Mouse (Mus musculus): ENCODE data around the gene Abca8b.

DNA sequence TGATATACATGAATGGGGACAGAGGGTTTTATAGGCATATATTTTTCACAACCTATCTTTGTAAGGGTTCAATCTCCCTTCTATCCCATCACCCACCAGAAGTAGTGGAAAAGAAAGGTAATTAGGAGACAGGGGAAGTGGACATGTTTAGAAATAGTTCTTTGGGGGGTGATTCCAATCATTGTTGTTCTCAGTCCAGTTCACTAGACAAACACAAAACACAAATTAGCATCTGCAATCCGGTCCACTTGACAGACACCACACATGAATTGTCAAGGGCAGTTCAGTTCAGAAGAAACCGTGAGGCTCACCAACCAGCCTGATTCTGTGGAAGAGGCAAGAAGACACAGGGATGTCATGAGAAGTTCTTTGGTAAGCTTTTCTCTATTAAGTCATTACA, 67.2 kb downstream of the Abca8b start:
- TF ChIP-seq GATA1 (IDR thresholded peaks at IDR 0.05; ENCODE audit: low read length) = no peak
- TF ChIP-seq TAL1 (IDR thresholded peaks at IDR 0.05; ENCODE audit: low read length) = no peak

Measured in erythroblast, embryonic 14.5 days (primary cell).